Mouse (Mus musculus) cerebellum, adult 9-10 months (tissue): ENCODE data around the gene Rnf34.

Source experiments
- DNase-seq: peaks from one replicate; pipeline ENCODE4 v3.0.0; 2022

Rnf34 gene

DNA sequence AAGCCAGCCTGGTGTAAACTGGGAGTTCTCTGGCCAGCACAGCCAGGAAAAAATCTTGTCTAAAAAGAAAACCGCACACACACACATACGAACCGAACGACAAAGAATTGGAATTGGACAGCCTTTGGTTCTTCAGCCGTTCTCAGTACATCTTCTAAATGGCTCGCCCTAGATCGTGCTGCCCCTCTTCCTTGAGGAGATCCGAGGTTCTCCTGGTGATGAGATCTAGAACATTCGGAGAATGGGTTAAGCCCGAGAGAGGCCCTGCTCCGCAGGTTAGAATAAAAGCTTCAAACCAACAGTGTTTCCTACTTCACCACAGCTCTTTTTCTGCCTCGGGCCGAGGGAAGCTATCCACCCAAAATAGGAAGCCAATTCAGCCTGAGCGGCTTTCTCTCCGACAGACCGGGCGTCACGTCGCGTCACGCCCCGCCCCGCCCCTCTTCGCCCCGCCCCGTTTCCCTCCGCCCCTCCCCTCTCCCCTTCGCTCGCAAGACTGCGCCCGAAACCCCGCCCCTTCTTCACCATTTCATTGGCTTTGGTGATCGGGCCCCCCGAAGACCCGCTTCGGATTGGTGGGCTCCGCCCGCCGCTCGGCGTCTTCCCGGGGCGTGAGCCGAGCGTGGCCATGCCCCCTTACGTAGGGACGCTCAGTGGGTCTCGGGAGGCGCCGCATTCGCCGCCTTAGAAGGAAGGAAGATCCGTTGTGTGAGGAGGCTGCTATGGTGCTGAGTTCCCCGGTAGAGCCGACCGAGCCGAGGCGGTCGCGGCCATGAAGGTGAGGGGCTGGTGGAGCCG, at the start of gene Rnf34:
Gene Rnf34, plus strand, starts transcription at position 528 of the 798 bp plus-strand sequence.
- peak; percentile 98 for DNase-seq

DNA sequence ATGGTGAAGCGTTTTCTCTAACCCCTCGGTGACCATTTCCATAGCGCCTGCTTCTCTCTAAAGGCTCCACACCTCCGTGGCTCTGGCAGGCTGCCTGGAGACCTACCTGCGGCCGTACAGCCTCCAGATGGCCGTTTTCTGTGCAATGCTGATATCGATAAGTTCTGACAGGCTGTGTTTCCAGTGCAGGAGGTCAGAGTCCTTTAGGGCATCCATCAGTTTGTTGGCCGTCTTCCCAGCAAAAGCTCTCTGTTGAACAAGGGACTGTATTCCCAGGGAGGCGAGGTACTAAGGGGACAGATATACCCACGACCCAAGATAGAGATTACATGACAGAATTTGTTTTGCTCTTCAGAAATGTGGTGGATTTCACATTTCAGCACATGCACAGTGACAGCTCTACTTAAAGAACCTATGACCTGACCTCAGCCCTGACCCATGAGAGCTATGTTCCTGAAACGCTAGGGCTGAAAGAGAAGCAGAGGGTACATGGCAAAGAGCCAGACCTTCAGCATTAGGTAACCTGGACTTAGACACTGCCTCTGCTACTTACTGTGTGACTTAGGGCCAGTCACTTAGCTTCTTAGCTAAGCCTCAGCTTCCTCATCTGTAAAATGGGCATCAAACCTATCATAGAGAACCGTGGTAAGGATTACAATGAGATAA, 49.4 kb upstream of the Rnf34 start:
- peak; percentile 83 for DNase-seq

DNA sequence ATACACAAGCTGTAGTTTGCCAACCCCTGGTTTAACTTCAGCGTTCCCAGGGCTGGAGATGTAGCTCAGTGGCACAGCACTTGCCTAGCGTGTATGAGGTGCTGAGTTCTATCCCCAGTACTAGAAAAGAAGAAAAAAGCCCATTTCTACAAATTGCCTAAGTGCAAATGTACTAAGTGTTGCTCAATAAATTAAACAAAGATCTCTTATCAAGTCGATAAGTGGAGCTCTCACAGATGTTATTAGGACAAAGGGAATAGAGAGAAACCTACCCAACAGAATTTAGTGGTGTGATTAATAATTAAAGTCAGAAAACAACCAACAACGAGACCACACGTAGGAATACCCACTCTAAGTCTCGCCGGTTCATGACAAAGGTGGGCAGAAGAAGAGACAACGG, 48.2 kb upstream of the Rnf34 start:
- DNase-seq, result no peak

DNA sequence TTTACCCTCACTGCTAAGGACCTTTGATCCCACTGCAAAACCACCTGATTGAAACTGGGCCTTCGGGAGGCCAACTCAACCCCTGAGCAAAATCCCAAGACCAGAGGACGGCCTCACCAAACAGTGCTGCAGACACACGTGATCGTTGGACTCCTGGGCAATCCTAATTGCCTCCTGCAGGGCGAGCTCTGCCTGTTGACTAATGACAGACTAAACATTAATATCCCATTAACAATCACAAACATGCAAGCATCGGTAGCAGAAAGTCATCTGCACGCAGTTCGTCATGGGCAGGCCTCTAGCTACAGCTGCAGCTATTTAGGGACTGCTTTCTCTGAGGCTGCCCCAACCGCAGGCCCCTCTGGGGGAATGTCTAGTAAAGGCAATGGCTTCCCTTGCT, 47.1 kb upstream of the Rnf34 start:
- no peak for DNase-seq

DNA sequence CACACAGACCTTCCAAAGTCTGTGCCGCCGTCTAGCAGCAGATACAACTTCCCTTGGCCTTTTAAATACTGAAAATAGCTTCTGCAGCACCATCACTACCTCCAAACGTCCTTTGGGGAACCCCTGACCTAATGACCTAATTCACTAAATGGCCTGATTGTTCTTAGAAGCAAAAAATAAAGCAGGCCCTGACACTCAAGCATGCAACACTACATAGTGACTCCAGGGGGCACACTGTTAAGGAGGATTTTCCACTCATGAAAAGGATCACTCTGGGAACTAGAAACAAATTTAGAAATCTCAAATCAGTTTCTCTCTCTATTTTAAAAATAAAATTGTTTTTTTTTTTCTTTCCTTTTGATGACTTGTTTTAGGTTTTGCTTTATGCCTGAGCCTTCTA, 44.3 kb upstream of the Rnf34 start:
- DNase-seq, result no peak

DNA sequence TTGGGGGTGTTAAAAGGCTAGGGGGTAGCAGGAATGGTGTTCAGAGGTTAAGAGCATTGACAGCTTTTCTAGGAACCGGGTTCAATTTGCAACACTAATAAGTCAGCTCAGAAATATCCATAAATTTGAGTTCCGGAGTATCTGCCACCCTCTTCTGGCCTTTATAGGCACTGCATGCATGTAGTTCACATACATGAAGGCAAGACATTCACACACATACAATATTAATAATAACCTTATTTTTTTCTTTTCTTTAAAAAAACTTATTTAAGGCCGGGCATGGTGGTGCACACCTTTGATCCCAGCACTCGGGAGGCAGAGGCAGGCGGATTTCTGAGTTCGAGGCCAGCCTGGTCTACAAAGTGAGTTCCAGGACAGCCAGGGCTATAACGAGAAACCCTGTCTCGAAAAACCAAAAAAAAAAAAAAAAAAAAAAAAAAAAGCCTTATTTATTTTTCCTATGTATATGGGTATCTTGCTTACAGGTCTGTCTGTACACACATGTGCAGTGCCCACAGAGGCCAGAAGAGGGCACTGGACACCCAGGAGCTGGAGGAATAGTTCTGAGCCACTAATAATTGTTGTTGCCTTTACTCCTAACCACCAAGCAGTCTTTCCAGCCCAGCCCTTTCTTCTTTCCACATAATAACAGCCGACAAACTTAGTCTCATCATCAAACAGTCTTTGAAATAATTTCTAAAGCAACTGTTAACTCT, 38.3 kb upstream of the Rnf34 start:
- DNase-seq, result peak; percentile 69

DNA sequence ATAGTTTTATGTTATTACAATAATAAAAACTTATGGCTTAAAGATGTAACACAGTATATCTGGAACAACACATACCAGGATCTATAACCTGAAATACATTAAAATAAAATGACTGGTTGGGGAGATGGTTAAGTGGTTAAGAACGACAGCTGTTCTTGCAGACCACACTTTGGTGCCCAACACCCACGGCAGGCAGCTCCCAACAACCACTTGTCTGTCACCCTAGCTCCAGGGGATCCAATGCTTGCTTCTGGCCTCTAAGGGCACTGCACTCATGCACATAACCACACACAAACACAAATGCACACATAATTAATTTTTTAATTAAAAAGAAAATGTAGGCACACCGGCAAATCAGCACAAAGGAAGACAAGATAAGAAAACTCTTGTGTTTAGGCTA, 37.1 kb upstream of the Rnf34 start:
- DNase-seq, result no peak

DNA sequence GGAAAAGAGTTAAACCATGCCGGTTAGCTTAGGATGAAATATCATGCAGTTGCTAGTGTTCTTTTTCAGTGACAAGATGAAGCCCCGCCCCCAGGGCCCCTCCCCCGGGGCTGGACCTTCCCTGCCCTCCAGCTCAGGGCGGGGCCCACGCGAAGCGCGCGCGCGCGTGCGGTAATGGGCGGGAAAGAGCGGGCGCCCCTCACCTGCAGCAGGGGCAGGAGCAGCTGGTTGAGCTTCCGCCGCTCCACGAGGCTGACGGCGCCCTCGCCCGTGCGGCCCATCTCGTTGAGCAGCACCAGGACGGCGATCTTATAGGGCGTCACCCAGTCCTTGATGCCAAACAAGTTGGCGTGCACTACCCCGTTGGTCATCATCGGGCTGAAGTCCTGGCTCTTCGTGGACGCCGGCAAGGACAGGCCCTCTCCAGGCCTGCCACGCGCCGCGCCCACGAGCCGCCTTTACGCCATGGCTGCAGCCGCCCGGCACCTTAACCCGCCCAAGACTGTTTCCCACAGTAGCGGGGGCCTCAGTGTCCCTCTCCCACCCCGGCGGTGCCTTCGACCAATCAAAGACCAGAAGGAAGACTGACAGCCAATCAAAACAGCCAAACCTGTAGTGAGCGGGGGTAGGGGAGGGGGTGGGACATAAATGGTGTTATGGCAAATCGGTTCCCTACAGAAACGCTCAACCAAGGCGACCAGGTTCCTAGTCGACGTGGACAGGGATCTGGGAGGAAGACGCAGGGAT, 28.9 kb upstream of the Rnf34 start, which contains the start of gene Anapc5:
Gene Anapc5, minus strand, starts transcription at position 563 of the 747 bp plus-strand sequence.
- DNase-seq, result peak; percentile 96

DNA sequence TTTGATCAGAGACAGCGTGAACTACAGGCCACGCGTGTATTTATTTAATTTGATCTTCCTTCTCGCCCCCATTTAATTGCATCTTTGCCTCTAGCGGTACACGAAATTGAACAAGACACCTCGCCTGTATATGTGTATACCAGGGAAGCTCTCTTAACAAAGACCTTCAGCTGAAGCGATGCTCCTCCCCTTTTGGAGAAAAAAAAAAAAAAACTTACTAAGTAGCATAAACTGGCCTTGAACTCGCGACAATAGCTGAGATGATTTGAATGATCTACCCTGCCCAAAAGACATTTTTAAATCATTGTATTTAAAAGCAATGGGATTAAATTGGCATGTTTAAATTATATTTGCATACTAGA, 28.3 kb upstream of the Rnf34 start:
- DNase-seq, result no peak

DNA sequence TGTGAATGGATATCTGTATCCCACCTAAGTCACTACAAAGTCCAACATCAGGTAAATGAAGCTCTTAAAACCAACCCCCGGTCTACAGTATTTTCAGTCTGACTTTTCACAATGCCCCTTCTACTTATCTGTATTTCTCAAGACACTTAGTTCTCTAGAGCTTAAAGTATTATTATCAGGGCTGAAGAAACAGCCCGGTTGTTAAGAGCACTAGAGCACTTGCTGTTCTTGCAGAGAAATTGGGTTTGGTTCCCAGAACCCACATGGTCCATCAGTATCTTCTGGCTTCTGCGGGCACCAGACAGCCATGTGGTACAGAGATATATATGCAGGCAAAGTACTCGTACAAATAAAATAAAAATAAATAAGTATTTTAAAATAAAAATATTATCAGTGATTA, 27.4 kb upstream of the Rnf34 start:
- DNase-seq, result no peak

DNA sequence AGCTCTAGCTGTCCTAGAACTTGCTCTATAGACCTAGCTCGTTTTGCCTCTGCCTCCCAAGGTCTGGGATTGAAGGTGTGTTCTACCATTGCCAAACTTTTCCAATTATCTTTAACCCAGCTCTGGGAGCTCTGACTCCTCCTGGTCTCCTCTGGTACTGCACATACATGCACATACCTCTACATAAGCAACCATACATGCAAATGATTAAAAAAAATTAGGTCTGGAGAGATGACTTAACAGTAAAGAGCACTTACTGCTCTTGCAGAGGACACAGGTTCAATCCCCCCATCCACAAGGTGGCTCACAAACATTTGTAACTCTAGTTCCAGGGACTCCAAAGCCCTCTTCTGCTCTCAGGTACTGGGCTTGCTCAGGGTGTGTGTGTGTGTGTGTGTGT, 25.9 kb upstream of the Rnf34 start:
- no peak for DNase-seq

DNA sequence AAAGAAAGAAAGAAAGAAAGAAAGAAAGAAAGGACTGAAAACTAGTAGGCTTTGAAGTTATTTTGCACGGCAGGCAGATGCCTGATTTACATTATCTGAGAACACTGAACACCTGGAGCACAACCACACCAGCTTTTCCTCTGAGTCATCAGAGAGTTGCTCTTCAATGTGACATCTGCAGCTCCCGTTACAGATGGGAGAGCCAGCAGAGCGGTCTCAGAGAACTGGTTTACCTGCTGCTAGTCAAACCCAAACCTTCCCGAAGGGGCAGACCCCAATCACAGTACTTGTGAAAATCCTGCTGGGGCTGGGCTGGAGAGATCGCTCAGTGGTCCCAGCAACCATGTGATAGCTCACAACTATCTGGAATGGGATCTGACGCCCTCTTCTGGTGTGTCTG, 25.4 kb upstream of the Rnf34 start:
- DNase-seq, result no peak

DNA sequence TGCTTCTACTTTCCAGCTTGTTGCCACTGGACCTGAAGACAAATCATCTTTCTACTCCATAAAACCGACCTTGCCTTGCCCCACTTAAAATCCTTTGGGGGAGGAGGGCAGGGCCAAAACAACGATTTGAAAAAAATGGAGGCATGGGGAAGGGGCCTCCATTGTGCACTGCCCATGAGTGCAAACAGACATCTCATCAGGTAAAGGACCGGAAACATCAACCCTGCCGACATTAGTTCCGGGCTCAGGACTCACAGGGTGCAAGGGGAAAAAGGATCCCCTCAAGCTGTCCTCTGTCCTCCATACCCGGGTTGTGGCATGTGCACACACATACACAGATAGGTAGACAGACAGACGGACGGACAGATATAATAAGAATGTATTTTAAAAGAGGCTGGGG, 24.7 kb upstream of the Rnf34 start:
- no peak for DNase-seq

DNA sequence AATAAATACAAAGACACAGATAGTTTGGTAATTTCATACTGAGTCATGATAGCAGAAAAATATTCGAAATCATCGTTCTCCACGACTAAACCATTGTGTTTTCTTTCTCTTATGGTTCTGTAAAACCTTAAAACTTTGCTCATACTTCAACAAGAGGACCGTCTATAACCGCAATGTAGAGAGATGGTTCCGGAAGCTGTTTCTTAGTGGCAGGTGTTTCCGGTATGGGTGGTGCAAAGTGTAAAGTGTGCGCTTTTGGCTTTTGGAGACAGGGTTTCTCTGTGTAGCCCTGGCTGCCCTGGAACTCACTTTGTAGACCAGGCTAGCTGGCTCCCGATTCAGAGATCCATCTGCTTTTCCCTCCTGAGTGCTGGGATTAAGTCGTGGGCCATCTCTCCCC, 17.3 kb upstream of the Rnf34 start:
- no peak for DNase-seq

DNA sequence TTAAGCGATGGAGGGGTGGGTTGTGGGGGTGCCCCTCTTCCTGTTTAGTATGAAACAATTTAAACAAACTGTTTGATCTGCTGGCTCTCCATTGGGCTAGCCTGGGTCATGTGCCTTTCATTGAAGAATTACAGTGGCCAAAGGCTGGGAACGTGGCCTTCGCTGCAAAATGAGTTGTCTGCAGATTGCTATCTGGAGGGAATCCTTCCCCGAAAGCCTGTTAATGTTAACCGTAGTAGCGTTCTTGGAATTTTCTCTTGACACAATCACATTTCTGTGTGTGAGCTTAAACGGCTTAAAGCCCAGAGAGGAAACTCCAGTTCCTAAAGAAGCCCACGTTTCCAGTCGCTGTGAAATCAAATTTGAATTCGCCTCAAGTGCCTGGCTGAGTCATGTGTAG, 16.9 kb upstream of the Rnf34 start:
- DNase-seq, result no peak

DNA sequence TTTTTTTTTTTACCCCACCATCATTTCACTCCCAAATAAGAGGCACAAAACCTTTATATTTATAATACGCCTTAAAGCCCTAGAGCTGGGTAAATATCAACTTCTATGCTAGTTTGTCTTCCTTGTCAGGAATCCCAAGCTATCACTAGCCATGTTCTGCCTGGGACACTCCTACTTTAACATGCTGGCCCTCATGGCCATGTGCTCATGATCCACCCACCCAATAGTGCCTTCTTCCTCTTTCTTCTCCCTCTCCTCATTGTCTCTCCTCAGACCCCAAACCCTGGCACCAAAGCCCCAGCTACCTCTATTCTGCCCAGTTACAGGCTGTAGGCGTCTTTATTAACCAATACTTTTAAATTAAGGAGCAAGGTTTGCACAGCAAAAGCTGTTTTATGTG, 8.7 kb upstream of the Rnf34 start:
- no peak for DNase-seq

DNA sequence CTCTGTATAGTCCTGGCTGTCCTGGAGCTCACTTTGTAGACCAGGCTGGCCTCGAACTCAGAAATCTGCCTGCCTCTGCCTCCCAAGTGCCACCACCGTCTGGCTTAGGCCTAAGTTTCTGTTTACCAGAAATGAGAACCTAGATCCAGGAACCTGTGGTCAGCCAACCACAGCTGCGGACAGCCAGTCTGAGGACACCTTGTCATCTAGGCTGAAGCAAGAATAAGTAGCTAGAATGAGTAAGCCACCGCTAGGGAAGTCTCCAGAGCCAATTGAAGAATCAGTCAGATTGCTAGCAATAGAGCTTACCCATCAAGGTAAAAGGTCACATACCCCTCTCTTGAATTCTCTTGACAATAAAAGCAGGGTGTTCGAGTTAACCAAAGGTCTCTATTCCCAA, 6.0 kb upstream of the Rnf34 start:
- no peak for DNase-seq

DNA sequence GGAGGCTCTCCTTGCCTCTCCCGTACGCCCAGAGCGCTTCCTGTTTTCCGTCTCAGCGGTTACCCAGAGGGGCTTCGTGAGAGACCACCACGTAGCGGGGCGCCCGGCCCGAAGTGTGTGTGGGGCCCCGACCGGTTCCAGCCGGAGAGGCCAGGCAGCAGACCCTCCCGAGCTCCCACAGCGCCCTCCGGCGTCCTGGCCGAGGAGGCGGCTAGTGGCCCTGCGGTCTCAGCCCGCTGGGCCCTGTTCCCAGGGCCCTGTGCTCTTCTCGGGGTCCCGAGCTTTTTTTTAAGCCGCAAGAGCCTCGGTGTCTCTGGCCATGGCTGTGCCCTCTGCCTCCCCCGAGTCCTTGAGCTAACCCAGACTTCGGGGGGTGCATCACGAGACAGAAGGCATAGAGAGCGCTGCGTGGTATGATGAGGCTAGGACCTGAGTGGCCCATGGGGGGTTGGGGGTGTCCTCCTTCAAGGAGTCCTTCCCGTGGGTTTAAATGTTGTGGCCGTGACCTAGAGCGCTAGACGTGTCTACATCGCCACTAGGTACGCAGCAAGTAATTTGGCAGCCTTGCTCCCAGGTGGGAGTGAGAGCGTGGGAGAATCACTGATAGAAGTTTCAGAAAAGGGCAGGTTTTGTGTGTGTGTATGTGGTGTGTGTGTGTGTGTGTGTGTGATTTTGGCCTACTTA, 613 bp downstream of the Rnf34 start:
- peak; percentile 63 for DNase-seq

DNA sequence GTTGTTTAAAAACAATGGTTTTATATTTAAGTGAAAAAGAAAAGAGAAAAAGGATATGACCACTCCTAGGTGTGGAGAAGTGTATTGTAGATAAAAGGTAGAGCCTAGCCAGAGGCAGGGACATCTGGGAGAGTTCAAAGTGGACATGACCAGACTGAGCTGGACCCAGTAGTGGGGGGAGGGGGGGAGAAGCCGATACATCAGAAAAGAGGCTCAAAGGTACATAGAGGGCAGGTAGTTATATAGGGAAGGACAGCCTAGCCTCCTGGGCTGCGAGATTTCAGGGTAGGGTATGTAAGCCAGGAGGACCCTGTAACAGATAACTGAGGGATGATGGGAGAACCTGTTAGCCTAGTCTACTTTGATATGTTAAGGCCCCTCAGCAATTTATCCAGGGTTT, 2.8 kb downstream of the Rnf34 start:
- DNase-seq, result no peak

DNA sequence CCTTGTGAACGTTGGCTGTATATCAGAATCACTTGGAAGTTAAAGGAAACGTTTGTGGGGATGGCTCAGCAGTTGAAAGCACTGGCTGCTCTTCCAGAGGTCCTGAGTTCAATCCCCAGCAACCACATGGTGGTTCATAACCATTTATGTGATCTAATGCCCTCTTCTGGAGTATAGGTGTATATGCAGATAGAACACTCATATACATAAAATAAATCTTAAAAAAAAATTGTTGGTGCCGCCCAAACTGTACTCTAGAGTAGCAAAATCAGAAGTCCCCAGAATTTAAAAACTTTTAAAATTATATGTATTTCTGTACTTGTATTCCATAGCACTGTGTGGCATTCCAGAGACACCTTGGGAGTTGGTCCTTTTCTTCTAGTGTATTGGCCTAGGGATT, 6.0 kb downstream of the Rnf34 start:
- DNase-seq, result no peak

DNA sequence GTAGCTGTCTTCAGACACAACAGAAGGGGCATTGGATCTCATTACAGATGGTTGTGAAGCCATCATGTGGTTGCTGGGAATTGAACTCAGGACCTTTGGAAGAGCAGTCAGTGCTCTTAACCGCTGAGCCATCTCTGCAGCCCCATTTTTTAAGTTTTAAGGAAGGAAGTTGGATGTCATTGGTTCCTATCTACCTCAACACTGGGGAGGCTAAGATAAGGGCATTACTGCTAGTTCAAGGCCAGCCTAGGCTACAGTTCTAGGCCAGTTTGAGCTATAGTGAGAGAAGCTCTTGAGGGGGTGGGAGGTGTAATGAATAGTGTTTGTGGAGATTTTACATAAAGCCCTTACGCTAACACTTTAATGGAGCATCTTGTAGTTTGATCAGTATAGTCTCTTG, 13.2 kb downstream of the Rnf34 start:
- DNase-seq, result no peak

DNA sequence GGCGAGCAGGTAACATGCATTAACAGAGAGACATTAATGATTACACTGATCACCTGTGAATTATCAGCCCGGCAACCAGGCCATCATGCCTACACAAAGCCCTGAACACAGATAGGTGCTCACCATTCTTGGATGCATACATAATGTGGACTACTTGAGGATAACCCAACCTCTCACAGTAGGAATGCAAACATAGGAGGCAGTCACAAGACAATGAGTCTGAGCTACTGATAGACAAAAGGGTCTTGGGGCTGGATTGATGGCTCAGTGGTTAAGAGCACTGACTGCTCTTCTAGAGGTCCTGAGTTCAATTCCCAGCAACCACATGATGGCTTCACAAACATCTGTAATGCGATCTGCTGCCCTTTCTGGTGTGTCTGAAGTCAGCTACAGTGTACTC, 22.8 kb downstream of the Rnf34 start:
- no peak for DNase-seq

DNA sequence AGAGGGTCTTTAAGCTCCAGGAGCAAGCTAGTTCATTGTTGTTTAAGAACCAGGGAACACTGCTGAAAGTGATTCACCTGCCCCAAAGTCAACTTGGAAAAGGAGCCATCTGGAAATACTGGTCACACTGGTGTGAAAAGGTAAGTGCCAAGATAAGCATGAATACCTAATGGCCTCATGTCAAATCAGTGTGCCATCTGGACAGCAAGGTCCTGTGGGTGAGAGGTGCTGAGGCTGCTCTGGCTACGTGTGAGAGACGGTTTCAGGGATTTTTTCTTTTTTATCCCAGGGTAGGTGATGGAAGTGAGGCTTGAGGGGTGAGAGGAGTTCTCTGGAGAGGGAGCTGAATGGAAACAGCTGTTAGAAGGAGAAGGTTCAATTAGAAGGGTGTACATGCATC, 23.7 kb downstream of the Rnf34 start:
- DNase-seq, result peak; percentile 89
